Mouse (Mus musculus): ENCODE measurements at regions not wholly inside any gene's neighbourhood (a gene's known extent, or its start where the extent isn't known, plus 50 kb on each side); places are given as distances from the start of the nearest gene placed in this dataset.

DNA sequence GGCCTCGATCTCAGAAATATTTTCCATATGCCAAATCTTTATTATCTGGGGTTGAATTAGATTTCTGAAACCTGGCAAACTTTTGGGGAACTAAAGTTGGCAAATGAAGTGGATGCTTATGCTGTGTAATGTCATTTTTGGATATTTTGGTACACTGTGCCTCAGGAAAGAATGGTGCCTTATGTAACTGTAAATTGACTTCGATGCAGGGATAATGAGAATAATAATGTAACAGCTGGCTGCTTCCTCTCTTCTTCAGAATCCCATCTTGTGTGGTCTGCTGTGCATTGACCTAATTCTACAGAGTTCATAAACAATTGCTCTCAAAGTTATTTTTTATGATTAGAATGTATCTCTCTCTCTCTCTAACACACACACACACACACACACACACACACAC, 545.6 kb downstream of the Tfap2b start:
- DNase-seq (ENCODE audit: low read depth, low spot score): no peak

DNA sequence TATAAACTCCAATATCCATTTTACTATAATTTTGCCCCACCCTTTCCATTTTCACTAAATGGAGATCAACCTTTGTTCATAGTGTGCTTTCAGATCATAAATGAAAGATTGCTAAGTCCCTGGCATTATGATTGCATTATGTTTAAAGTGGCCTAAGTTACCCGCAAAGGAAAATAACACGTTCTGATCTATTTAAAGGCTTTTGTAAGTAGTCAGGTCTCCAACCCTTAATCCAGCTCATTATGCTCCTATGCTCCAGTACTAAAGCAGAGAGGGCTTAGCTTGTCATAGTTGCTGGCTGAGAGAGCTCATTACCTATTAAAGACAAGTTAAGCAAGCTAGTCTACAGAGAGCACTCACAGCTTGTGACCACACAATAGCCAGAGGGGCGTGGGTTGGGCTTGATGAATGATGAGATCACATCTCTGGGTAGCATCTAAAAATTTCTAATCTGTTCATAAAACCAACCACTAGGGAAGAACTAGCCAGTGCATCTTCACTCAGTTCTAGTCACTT, 549.3 kb downstream of the Tfap2b start:
- no peak for DNase-seq (ENCODE audit: low read depth, low spot score)

DNA sequence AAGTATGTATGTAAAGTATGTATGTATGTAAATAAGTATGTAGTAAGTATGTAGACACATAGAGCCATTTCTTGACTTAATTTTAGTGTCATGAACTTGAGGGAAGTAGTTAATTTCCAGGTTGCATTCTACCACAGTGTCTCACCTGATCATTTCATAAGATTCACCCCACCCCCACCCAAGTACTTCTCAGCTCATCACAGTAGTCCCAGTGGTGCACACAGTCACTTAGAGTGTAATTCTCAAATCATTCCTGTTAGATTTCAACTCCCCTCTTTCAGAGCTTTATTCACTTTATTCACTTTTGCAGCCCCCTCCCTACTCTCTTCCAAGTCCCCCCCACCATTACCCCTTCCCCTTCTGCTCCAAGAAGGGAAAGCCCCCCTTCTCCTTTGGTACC, 558.2 kb downstream of the Tfap2b start:
- no peak for DNase-seq (ENCODE audit: low read depth, low spot score)

DNA sequence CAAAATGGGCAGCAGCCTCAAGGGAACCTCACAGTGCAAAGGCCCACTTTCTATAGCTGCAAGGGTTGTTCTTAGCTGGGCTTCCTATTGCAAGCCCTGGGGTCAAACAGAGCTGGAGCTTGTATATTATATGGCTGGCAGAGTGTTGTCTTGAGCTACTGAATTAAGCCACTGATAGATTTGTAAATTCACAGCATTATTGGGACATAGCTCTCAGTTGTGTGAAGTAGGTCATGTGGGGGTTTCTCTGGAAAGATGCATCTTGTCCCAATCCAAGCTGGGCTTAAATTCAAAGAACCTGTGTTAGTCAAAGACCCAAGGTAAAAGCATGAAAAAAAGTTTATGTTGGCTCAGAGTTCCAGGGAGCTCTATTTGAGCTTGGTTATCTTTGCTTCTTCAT, 563.6 kb downstream of the Tfap2b start:
- no peak for DNase-seq (ENCODE audit: low read depth, low spot score)

DNA sequence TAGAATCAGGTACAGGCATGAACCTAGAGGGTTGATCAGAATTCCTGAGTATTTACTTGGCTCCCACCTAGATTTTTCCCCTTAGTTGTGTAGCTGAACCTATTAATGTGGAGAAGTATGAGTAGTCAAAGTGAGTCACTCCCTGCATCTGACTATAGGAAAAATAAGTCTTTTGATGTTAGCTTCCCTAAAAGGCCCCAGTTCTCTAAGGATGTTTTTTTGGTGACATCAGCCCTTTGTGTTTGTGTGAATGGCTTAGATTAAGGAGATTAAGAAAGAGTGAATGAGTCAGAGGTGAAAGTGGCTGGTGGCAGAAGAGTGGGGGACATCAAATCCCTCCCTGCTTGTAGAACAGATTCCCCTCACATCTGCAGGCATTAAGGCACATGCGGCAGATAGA, 565.8 kb downstream of the Tfap2b start:
- no peak for DNase-seq (ENCODE audit: low read depth, low spot score)

DNA sequence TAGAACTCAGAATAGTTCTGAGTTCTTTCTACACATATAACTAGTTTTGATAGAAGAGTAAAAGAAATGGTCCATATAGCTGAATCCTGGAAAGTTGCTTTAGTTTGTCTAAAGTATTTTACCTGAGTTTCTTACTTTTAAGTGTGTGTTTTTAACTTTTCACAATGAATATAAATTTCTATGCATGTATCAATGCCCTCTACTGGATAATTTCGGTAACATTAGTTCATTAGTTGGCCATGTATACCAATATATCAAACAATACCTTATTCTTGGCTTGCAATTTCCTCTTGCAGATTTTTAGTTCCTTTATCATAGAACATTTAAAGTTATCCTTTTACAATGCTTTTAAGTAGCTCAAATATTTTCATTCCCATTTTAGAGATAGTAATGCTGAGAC, 568.8 kb downstream of the Tfap2b start:
- DNase-seq (ENCODE audit: low read depth, low spot score): no peak

DNA sequence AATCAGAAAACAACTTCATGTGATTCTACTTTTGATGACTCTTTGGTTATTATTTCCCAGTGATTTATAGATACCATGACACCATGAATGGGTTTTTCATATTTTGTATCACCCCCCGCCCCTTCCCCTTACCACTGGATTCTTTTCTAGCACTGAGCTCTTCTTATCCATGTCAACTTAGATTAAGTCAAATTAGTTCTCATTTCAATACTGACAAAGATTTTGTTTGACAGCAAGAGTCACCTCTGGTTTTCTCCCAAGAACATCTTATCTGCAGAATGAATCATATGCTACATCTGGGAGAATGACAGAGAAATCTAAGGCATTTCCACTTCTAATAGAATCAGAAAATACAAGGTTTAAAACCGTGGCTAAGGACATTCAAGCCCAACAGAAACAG, 578.3 kb downstream of the Tfap2b start:
- DNase-seq (ENCODE audit: low read depth, low spot score): no peak

DNA sequence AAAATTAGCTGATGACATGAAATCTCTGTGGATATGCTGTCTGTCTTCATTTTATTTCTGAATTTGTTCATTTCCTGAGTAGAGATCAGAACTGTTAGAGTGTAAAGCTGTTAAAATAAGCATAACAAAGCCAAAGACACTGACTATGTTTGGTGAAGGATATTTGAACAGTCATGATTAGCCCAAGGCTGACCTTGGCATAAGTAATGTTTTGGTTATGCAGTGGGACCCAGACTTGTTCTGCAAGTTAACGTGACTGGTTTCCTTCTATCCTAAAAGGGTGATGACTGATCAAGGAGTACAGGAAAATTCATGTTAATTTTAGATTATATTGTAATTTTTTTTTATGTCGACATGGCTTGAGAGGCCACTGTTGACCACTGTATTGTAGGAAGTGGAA, 585.4 kb downstream of the Tfap2b start:
- DNase-seq (ENCODE audit: low read depth, low spot score): no peak

DNA sequence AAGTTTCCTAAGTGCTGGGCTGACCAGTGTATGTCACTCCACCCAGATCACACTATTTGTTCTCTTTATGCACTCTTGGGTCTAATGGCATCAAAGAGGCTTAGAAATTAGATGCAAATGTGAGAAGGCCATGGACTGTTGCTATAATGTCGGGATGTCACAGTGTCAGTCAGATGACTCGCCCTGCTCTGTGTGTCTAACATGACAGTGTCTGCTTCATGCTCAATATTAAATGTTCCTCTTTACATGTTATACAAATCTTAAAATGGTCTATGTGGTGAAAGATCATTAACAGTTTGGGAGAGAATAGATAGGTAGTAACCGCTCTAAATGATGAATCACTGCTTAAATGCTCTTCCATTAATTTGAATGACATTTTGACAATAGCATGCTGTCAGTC, 617.2 kb downstream of the Tfap2b start:
- no peak for DNase-seq (ENCODE audit: low read depth, low spot score)

DNA sequence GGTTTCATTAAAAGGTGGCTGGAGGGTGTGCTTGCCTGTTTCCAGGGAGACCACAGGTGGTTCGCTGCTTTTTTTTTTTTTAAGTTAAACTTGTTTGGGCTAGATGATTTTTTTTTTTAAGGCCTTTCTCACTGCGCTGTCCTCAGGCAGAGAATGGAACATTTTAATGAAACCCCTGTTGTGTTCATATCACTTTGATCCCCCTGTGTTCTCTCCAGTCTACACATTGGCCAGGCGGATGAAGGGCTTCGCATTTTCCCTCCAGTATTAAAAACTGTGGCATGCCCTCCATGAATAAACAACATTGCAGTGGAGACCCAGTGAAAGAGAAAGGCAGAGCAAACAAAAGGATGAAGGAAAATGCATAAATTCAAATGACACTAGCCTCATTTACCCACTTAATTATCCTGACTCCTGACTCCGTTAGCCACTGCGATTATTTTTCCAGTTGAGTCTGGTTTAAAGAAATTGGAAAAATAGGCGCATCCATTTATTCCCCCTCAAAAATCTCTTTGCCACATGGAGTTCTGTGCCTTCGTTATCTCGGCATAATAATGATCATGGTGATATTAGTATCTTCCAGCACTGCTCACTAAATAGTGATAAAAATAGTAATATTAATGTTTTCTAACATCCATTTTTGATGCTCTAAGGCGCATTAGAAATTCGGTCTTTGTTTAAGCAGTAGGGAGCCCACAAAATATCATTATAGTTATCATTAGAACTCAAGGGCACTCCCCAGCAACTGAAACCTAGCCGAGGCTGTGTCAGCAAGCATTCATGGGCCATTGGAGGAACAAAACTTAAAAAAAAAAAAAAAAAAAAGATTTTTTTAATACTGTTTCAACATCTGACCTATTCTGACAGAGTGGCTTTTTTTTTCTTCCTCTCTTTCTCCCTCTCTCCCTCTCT, 618.0 kb downstream of the Tfap2b start:
- DNase-seq (ENCODE audit: low read depth, low spot score): no peak

DNA sequence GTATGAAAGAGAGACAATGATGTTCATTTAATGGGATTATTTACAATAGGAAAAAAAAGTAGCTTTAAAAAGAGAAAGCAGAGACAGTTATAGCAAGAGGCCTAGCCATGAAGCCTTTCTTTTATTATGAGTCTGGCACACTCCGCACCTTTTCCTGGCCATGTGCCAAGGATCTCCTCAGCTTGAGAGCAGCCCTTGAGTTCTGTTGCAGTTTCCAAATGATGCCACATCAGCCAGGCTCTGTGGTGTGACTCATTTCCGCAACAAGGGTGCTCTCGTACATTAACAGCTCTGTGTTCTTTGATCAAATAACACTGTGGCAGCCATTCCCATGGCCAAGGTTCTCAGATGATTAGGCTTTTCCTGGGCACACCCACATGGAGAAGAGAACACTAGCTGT, 641.2 kb downstream of the Tfap2b start:
- DNase-seq (ENCODE audit: low read depth, low spot score): no peak

DNA sequence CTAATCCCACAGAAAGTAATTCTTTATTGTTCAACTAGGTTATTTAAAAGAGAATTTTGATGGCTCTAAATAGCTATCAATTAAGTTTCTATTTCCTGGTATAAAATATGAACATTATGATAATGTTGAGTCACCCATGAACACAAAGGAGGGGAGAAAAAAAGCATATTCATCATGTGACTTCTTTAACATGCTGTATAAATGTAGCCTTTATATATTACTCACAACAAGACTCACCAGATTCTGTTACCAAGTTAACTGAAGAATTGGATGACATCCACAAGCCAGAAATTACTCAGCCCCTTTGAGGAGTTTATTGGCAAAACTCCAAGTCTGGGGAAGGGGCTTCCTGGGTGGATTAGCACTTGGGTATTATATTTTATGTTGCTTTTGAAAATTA, 648.5 kb downstream of the Tfap2b start:
- no peak for DNase-seq (ENCODE audit: low read depth, low spot score)

DNA sequence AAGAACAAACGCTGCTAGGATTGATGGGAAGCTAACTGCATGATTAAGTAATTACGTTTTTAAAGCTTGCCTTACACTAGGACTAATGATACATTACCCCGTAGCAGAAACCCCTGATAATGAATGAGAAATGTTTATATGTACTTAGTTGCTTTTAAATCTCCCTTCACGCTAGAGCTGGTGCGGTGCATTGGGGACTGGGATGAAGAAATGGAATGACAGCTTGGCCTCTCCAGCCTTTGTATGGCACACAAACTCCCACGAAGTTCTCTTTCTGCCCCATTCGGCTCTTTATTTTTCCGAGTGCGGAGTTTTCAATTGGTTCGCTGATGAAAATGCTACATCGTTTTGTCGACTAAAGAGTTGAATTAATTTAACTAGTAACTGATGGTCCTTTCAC, 659.8 kb downstream of the Tfap2b start:
- no peak for DNase-seq (ENCODE audit: low read depth, low spot score)

DNA sequence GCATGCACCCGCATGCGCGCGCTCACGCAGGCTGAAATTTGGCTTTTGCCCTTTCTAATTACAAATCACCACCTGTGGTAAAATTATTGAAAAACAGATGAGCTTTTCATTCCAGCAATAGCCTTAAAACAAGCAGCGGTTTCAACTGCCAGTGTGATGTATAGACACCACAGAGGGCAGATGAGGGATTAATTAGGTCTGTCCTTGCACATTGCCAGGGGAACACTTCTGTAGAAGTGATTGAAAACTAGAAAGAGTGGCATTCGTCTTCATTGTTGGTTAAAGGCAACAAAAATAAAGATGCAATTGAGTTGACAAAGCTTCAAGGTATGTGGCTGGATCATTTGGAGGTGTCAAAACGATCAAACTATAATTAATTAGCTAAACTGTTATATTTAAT, 672.5 kb downstream of the Tfap2b start:
- no peak for DNase-seq (ENCODE audit: low read depth, low spot score)

DNA sequence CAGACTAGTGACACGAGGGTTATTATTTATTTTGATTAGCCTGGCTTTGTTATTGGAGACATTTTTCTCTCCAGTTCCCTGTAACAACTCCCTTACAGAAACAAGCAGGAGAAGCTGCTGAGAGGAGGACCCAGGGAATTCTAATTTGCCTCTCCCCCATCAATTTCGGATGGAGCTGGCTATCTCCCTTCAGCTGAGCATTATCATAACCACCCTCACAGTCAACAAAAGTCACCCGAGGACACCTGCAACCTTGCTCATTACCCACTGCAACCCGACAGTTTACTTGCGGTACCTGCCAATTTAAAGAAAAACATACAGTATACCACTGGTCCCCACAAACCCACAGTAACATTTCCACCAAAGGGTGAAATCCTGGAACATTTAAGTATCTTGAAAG, 690.7 kb downstream of the Tfap2b start:
- no peak for DNase-seq (ENCODE audit: low read depth, low spot score)

DNA sequence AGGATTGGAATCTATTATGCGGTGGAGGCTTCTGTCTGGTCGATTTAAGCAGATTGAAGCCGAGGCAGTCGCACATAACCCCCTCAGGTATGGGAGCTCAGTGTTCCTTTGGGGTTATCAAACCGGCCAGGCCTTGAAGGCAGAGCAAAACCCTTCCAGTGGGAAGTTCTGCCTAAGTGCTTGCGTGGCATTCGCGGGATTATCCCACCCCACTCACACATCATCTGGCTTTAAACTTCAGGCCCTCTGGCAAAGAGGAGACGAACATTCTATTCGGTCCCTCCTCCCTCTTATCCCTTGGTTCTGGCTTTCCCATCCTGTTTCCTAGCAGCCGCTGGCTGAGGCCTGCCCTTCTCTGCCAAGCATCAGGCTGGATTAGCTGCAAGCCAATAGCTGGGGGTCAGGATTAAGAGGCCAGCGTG, 691.2 kb downstream of the Tfap2b start:
- DNase-seq (ENCODE audit: low read depth, low spot score): peak; percentile 25

DNA sequence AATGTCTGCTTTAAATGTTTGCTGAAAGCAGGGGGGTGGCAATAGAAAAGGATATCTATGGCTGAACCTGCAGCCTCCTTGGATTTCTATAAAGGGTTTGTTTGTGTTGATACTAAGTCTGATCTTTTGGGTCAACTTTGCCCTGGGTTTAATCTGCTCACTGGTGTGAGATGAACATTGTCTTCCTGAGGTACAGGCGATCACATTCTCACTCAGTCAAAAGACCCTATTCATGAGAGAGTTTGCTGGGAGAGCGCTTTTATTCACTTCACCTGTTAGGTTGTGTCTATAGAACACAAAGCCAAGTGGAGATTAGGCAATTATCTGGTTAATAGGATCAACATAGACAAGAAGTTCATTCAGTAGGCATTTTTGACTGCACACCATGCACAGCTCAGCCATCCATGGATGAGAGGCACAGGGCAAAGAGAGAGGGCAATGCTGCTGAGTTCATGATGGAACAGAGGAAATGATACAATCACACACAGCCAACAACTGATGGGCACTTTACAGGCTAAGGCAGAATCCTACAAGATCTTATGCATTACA, 692.3 kb downstream of the Tfap2b start:
- DNase-seq (ENCODE audit: low read depth, low spot score): no peak

DNA sequence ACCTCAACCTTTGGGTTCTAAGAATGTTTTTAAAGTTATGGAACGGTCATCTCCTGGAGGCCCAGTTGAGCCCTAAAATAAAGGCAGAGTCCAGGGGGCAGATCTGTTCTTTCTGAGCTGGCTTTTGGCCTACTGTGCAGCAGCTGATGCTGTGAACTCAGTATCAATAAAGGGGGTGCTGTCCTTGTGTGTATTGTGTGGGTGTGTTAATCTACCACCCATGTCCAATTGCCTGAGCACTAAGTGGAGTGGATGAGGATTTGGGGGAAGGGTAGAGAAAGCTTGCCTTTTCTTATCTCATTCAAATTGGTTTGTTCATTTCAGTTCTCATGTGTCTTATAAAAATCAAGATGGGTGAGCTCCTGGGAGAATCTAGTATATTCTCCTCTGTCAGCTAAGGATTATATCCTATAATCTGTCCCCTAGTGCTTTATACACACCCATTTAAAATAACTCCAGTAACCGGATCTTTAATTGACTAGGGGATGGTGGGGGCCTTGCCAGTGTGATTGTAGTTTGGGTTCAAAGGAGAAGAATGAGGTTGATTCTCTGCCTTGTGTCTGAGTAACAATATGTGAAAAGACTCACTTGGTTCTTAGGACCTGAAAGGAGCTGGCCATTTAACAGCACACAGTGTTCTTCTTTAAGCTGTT, 703.6 kb downstream of the Tfap2b start:
- DNase-seq (ENCODE audit: low read depth, low spot score): no peak

DNA sequence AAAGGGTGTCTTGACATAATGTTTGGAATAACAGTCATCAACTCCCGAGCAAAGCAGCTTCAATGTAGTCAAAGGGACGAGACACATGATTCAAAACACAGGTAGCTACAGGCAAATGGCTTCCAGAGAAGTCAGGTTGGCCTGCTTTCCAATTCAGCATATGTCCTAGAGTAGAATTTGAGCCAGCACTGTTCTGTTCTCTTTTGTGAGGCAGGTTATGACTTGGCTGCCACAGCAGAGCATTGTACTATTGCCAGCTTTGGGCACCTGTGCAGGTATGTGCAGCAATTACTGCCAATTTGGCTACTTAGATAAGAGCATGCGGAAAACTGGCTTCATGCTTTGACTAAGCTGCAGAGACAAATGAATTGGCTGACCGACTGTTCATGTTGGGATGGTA, 699.1 kb downstream of the Pkhd1 start:
- no peak for DNase-seq (ENCODE audit: low read depth, low spot score)

DNA sequence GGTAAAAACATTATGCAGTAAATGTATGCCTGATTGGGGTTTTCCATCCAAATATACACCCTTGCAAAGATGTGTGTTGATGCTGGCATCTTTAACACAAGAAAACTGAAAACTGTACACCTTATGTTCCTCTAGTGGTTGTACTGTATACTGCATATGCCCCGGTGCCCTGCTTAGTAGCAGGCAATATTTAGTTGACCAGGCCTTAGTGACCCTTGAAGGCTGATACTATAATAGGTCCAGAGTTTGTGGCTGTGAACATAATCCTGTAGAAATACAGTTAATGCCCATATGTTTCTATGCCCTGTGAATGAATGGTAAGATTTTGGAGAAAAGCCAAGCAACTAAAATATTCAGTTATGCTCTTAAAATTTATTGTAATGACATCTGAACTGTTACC, 690.7 kb downstream of the Pkhd1 start:
- DNase-seq (ENCODE audit: low read depth, low spot score): no peak

DNA sequence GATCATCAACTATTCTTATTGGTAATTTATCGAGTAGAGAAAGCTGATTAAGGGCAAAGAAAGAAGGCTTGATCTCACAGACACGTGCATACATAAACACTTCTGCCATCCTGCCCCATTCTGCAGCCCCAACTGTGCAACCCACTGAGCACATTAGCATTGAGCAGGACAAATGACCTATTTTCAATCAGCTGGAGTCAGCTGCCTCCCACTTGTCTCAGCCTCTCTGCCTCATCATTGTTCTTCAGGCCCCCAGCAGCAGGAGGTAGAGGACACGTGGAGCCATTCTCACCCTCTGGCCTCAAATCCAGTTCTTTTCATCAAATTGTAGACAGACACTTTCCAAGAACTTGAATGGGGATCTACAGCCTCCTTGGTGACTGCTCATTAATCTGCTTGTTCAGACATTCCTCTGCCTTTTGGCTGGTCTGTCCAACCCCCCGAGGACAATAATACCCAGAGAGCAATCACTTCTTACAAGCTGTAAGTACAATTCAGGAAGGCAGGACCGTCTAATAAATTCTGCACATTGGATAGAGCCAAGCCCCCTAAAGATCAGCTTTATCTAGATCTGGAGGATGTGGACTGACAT, 690.0 kb downstream of the Pkhd1 start:
- no peak for DNase-seq (ENCODE audit: low read depth, low spot score)

DNA sequence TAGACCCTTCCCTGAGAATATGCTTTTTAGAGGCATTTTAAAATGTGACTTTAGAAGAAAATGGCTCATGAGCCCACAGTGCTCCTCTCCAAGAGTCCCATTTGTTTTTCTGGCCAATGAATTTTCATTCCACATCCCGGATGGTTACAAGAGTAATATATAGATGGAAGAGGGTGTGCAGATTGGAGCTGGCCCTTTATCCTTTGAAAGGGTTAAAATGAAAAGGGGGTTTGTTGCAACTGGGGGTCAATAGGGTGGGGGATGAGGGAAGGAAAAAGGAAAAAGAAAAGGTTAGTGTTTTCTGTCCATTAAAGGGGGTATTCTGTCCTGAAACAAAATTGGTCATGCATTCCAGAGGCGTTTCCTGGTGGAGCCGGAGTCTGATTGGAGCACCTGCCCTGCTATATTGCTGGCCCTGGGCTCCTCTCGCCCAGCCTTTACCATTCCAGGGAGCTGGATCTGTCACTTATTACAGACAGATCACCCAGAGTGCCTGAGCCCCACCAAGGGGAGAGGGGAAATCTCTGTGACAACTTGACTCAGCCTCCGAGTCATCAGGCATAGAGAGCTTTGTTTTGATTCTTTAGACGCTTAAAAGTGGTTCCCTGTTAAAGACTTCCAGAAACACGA, 666.7 kb downstream of the Pkhd1 start:
- no peak for DNase-seq (ENCODE audit: low read depth, low spot score)
